Mouse (Mus musculus) kidney, adult 11 months (tissue): Measurements from ENCODE around the gene Zfr2.

Experiments used
- DNase-seq: peaks from one replicate; pipeline ENCODE4 v3.0.0; 2022

Gene Zfr2

GRCm38 (mm10) chr10:81289811-81290210, 56.9 kb downstream of the Zfr2 start:
- peak; percentile 65 for DNase-seq

GRCm38 (mm10) chr10:81290698-81291460, 57.9 kb downstream of the Zfr2 start:
- peak; percentile 75 for DNase-seq

DNA sequence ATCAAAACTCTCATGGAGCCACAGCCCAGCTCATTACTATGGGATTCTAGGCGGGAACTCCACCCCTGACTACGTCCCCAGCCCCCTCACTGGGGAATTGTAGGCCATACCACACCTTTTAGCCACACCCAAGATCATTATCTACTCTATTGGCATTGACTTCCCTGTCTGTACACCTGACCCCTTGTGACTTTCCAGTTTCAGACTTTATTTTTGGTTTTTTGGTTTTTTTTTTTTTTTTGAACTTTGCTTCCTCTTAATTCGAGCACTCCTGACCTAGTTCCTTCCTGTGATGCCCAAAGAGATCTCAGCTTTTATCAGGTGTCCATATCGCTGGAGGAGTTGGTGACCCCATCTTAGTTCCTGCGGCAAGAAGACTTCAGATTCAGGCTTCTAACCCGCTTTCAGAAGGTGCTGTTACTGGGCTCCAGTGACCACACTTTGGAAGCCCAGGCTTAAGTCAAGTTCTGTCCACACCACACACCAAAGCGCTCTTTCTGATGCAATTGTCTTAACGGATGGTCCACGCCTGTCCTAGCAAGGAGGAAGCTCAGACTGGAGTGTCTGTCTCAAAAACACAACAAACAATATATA, 58.7 kb downstream of the Zfr2 start, which contains the start of gene Tjp3:
Gene Tjp3 (minus strand): TSS at position 71 of the 594 bp plus-strand sequence.
- no peak for DNase-seq

- DNase-seq: peak; percentile 100
These were observed 59.8 kb downstream of the Zfr2 start, which contains the start of gene Pip5k1c for GRCm38 (mm10) chr10:81292554-81293333. Gene Pip5k1c, plus strand, starts transcription at chr10:81292963.

- peak; percentile 42 for DNase-seq
These were observed 60.5 kb downstream of the Zfr2 start for GRCm38 (mm10) chr10:81293334-81294030.

DNA sequence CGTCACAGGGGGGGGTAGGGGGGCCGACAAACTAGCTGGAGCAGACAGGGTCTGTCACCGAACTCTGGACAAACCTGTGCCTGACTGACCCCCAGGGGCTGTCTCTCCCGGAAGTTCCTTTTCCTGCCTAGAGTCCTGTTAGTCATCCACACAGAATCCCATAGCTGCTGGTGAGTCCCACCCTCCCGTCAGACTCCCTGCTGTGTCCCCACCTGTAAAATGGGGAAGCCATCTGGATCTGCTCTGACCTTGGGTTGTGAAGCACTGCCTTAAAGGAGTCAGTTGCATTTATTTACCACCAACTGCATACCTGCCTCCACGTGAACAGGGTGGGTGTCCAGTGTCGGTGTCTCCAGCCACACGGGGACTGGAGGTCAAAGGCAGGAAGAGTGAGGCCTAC, 61.5 kb downstream of the Zfr2 start:
- DNase-seq: no peak

DNA sequence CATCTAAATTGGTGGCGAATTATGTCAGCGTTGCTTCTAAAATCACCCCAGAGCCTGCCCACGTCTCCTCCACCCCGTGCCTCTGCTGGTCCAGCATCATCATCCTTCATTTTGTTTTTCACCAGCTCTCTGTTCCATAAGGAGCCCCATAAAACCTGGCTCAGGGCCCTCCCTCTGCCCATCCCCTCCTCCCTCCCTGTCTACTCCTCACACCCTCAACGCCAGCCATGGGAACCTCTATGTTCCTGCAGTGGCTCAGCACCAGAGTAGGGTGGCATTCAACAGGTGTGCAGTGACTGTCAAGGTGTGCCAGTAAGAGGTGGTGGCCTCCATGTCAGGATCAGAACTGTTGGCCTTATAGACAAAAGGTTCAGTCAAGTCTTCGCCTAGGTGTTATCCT, 62.2 kb downstream of the Zfr2 start:
- no peak for DNase-seq

DNA sequence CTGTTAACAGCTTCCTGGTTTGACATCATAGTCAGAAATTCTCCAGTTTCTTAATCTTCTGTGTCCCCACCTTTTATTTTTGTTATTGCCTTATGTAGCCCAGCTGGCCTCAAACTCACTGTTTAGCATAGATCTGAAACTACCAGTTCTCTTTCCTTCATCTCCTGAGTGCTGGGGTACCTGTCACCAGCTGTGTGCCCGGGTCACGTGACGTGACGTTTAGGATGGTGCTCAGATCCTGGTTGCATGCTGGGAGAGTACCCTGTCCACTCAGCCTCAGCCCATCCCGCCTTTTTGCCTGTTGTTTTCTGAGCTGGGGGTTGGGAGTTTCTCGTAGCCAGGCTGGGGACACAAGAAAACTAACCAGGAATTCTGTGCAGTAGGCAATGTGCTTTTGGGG, 64.3 kb downstream of the Zfr2 start:
- DNase-seq: no peak

DNA sequence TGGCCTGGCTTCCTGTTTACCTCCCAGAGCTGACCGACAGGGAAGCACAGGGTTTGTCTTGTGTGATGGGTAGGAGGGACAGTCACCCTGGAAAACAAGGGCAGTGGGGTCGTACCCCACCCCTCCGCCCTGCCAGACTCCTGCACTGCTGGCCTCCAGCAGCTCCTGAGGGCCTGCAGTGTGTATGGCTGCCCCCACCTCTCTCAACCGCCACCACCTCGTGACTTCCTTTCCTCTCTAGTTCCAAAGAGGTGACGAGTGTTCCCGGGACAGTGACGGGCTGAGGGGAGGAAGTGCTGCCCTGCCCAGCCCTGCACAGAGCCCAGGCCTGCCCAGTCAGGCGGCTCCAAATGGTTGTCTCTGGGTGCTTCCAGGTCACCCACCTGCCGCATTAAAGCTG, 64.9 kb downstream of the Zfr2 start:
- DNase-seq: peak; percentile 73

GRCm38 (mm10) chr10:81298369-81299100, 65.6 kb downstream of the Zfr2 start:
- DNase-seq: no peak

- DNase-seq: peak; percentile 84
These were observed 66.8 kb downstream of the Zfr2 start for GRCm38 (mm10) chr10:81299585-81300351.

DNA sequence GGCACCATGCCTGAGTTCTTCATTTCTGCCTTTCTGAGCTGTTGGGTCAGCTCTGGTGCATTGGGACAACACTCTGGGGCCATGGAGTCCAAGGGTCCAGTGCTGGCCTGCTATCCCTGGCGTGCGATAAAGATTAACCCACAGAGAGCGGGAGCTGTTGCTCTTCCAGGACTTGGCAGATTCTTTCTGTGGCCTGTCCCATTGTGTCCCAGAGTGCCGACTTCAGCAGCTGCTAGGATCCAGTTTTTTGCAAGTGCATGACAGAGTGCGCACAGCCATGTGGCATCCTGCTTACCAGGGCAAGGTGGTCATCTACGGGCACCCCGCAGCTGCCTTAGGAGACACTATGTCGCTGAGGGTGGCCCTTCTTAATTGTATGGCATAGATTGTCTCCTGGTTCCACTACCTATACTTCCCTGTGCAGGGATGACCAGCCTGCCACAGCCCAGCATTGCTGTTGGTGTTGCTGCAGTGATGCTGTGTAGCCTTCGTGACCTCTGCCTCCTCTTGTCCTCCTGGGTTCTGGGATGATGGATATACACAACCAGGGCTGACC, 67.5 kb downstream of the Zfr2 start:
- peak; percentile 88 for DNase-seq

GRCm38 (mm10) chr10:81301321-81301720, 68.4 kb downstream of the Zfr2 start:
- DNase-seq: no peak
